Mouse (Mus musculus) NIH3T3 (cell line): Measurements from ENCODE around the gene Proser2.
"Not testable (repeated sequence)": the region's sequence is repeated elsewhere in the genome, so short reads cannot be mapped to it uniquely, and the experiment has no call there.

ENCODE experiments used
- DNase-seq: peaks from one replicate; pipeline ENCODE4 v3.0.0-alpha.2; 2012; ENCODE audit warnings: low read depth

The Proser2 gene

DNA sequence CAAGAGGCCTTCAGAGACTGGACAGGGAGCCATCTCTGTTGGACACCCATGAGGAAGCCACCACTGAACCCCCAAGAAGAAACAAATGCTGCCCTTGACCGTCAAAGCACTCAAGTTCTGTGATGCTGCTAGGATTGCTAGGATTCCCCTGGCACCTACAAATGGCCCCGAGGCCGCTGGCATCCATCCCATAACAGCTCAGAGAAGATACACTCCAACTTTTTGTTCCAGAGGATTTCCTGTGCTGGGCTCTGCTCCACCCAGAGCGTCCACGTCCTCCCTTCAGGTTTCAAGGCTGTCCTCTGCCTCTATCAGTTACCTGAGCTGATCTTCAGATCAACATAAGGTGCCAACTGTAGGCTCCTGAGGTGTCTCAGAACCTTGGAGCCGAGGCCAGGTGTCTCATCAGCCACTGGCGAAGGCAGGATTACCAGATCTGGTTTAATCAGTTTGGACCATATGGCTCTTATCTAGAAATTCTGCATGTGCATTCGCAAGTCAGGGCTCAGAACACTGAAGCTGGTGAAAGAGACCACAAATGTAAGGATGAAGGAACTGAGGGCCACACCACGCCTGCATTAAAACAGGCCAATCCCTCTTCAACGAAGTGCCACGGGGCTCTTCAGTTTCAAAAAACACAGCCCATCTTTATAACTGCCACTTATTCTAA is 1.7 kb downstream of the Proser2 start:
- peak; percentile 9 for DNase-seq

GRCm38 (mm10) chr2:6123046-6123445 is 7.0 kb downstream of the Proser2 start:
- DNase-seq = no peak

GRCm38 (mm10) chr2:6121091-6121490 is 8.9 kb downstream of the Proser2 start:
- DNase-seq = no peak

DNA sequence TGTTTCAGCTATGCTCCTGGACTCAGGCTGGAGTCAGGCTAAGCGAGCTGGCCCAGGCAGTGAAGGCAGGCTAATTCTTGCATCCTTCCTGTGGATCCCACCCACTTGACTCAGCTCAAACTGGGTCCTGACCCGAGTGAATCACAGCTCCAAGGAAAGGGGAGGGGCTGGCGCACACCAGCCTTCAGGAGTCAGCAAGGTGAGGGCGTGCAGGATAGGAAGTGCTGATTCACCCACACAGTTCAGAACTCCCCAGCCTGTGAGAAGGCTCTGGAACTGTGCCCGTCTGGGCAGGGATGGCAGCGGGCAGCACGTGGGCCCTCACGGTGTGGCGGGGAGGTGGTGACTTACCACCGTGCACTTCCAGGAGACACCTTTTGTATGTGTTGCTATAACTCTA is 11.8 kb downstream of the Proser2 start:
- peak; percentile 79 for DNase-seq

DNA sequence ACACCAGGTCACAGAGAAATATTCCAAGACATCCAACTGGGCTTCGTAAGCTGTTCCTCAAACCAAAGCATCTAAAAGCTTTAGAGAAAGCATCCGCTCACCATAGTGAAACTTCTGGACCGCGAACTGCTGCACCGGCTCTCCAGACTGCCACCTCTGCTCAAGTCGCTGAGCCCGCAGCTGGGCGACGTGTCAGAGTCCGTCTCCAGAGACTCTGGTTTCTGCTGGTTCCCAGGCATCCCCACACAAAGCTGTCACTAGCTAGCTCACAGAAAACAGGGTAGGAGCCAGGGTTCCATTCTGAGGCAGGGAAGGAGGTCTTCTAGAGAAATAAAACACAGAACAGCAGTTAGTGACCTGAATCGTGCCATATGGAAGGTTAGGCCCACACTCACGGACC is 16.2 kb downstream of the Proser2 start:
- no peak for DNase-seq

GRCm38 (mm10) chr2:6112619-6113018 is 17.4 kb downstream of the Proser2 start:
- no peak for DNase-seq

DNA sequence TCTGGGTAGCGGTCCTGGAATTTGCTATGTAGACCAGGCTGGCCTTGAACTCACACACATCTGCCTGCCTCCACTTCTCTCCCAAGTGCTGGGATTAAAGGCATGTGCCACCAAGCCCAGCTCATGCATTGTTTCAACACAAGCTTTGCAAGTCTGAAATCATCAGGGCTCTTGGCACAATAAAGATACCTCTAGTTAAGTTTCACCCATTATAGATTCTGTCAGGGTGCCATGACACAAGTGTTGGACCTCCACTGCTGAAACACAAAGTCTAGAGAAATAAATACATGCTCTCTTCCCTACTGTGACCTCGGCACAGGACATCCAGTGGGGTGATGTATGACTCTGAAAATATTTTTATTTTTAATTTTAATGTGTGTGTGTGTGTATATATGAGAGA is 24.6 kb downstream of the Proser2 start:
- DNase-seq = no peak

GRCm38 (mm10) chr2:6100755-6101154 is 29.3 kb downstream of the Proser2 start:
- DNase-seq = no peak

GRCm38 (mm10) chr2:6100027-6100749 is 29.8 kb downstream of the Proser2 start:
- no peak for DNase-seq

DNA sequence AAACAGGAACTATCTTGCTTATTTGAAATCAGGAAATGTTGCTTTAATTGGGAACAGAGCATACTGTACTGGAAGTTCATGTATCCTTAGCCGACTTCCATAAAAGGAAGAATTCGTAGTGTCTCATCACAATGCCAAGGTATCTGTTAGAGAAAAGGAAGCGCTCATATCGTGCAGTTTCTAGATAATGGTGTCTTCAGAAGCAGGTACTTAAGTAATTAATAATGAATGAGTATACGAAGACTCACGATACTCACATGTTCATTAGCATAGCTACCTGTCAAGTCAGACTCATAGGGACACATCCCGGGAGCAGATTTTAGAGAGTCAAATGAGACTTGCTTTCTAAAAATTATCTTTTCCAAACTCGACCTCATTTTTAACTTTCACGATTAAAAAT is 30.6 kb downstream of the Proser2 start:
- no peak for DNase-seq

- peak; percentile 68 for DNase-seq
Measured at GRCm38 (mm10) chr2:6098924-6099323, 31.1 kb downstream of the Proser2 start.

DNA sequence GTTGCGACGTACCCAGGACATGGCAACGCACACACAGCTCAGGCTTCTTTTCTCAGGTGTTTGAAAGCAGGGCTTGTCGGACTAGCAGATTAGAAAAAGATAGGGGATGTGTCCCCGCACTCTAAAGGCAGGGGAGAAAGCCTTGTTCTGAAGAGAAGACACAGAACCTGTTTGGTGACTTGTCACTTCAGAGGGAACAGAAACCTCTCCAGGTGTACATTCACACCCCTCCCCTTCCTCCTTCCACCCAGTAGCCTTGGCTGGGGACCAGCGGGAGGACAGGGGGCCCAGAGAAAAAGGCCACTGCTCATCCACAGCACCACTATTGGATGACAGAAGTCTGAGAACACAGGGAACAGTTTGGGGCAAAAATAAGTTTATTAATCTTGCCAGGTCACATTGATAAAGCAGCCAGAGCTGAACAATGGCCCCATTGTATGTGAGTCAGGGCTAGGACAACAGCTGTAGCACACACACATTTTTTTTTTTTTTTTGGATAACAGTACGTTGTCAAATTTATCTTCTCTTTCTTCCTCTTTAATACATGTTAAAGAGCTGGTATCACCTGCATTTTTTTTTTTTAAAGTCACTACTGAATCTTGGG is 32.8 kb downstream of the Proser2 start:
- DNase-seq = no peak

- not testable (repeated sequence) for DNase-seq
Measured at GRCm38 (mm10) chr2:6089941-6090340, 40.1 kb downstream of the Proser2 start.

- DNase-seq = no peak
Measured at GRCm38 (mm10) chr2:6087151-6087550, 42.9 kb downstream of the Proser2 start.

GRCm38 (mm10) chr2:6085622-6086530 is 44.1 kb downstream of the Proser2 start:
- DNase-seq = no peak

GRCm38 (mm10) chr2:6083696-6084095 is 46.3 kb downstream of the Proser2 start:
- DNase-seq = no peak

- no peak for DNase-seq
Measured at GRCm38 (mm10) chr2:6082615-6083014, 47.4 kb downstream of the Proser2 start.

- peak; percentile 57 for DNase-seq
Measured at GRCm38 (mm10) chr2:6081108-6081507, 48.9 kb downstream of the Proser2 start.

GRCm38 (mm10) chr2:6080037-6080436 is 50.0 kb downstream of the Proser2 start:
- no peak for DNase-seq

- DNase-seq = no peak
Measured at GRCm38 (mm10) chr2:6075530-6075896, 54.5 kb downstream of the Proser2 start.

- peak; percentile 78 for DNase-seq
Measured at GRCm38 (mm10) chr2:6074891-6075529, 55.0 kb downstream of the Proser2 start.
